Mouse (Mus musculus): ENCODE measurements around the gene Fam81a. TPM values are rescaled to one million over a fixed set of nuclear protein-coding genes. Genes with fewer than 3 reads are reported as not detected.

The Fam81a gene
- polyA plus RNA-seq, 1 experiment from 2014 or later, result 4.9 TPM

GRCm38 (mm10) chr9:70080976-70081375, 61.4 kb downstream of the Fam81a start:
- Histone ChIP-seq H3K27me3 (no peaks in the 10 kb centered on the region), H3K9ac (no peak overlapping the region), H3K9me3 (no peaks in the 10 kb centered on the region), H3K4me2 (no peak overlapping the region), H3K36me3 (replicated peaks) (no peaks in the 10 kb centered on the region), H3K27ac (no peak overlapping the region), H3K4me3 (replicated peaks) (no peak overlapping the region), H3K4me1 (no peaks in the 10 kb centered on the region)
- ATAC-seq (ENCODE audit: low FRiP score), result no peak
- 76% methylated on average over 2 of the region's 2 CpGs for WGBS

- H3K4me3 ChIP-seq (replicated peaks), result no peak overlapping the region
- 90% methylated on average over 9 of the region's 9 CpGs for WGBS
- no peaks in the 10 kb centered on the region for H3K4me1 ChIP-seq
- ATAC-seq (ENCODE audit: low FRiP score), result no peak
- no peak overlapping the region for H3K27ac ChIP-seq
- no peak overlapping the region for H3K9ac ChIP-seq
- H3K9me3 ChIP-seq, result no peaks in the 10 kb centered on the region
- no peaks in the 10 kb centered on the region for H3K36me3 ChIP-seq (replicated peaks)
- no peaks in the 10 kb centered on the region for H3K27me3 ChIP-seq
- no peak overlapping the region for H3K4me2 ChIP-seq
Observed at GRCm38 (mm10) chr9:70080027-70080800, 62.1 kb downstream of the Fam81a start.

GRCm38 (mm10) chr9:70078034-70078433, 64.3 kb downstream of the Fam81a start:
- Histone ChIP-seq H3K4me2 (no peak overlapping the region), H3K36me3 (replicated peaks) (no peaks in the 10 kb centered on the region), H3K4me1 (no peaks in the 10 kb centered on the region), H3K9me3 (no peaks in the 10 kb centered on the region), H3K27me3 (no peaks in the 10 kb centered on the region), H3K27ac (no peak overlapping the region), H3K4me3 (replicated peaks) (no peak overlapping the region), H3K9ac (no peak overlapping the region)
- ATAC-seq (ENCODE audit: low FRiP score), result no peak
- WGBS, result 88% methylated on average over 3 of the region's 3 CpGs

- ATAC-seq (ENCODE audit: low FRiP score), result no peak
- Histone ChIP-seq H3K9ac (no peak overlapping the region), H3K4me3 (replicated peaks) (no peak overlapping the region), H3K36me3 (replicated peaks) (no peaks in the 10 kb centered on the region), H3K27me3 (no peaks in the 10 kb centered on the region), H3K4me1 (no peaks in the 10 kb centered on the region), H3K9me3 (no peaks in the 10 kb centered on the region), H3K27ac (no peak overlapping the region), H3K4me2 (no peak overlapping the region)
- WGBS, result 80% methylated on average over 7 of the region's 7 CpGs
Observed at GRCm38 (mm10) chr9:70077170-70077569, 65.2 kb downstream of the Fam81a start.

- Histone ChIP-seq H3K4me1 (no peaks in the 10 kb centered on the region), H3K27ac (no peak overlapping the region), H3K9me3 (no peaks in the 10 kb centered on the region), H3K27me3 (no peaks in the 10 kb centered on the region), H3K9ac (no peak overlapping the region), H3K4me3 (replicated peaks) (no peak overlapping the region), H3K36me3 (replicated peaks) (no peaks in the 10 kb centered on the region), H3K4me2 (no peak overlapping the region)
- ATAC-seq (ENCODE audit: low FRiP score), result no peak
- 82% methylated on average over 8 of the region's 8 CpGs for WGBS
Observed at GRCm38 (mm10) chr9:70072387-70072786, 70.0 kb downstream of the Fam81a start.

- no peak overlapping the region for H3K9ac ChIP-seq
- no peaks in the 10 kb centered on the region for H3K27me3 ChIP-seq
- H3K4me1 ChIP-seq, result no peaks in the 10 kb centered on the region
- no peak overlapping the region for H3K4me3 ChIP-seq (replicated peaks)
- H3K27ac ChIP-seq, result no peak overlapping the region
- no peaks in the 10 kb centered on the region for H3K36me3 ChIP-seq (replicated peaks)
- ATAC-seq (ENCODE audit: low FRiP score), result no peak
- no peak overlapping the region for H3K4me2 ChIP-seq
- 74% methylated on average over 8 of the region's 8 CpGs for WGBS
- H3K9me3 ChIP-seq, result no peaks in the 10 kb centered on the region
Observed at GRCm38 (mm10) chr9:70069961-70070435, 72.4 kb downstream of the Fam81a start.

GRCm38 (mm10) chr9:70067497-70067896, 74.9 kb downstream of the Fam81a start:
- ATAC-seq (ENCODE audit: low FRiP score), result no peak
- Histone ChIP-seq H3K4me1 (no peaks in the 10 kb centered on the region), H3K9ac (no peak overlapping the region), H3K27ac (no peak overlapping the region), H3K36me3 (replicated peaks) (no peaks in the 10 kb centered on the region), H3K27me3 (no peaks in the 10 kb centered on the region), H3K4me2 (no peak overlapping the region), H3K4me3 (replicated peaks) (no peak overlapping the region), H3K9me3 (no peaks in the 10 kb centered on the region)
- 95% methylated on average over 3 of the region's 3 CpGs for WGBS

GRCm38 (mm10) chr9:70062012-70062411, 80.3 kb downstream of the Fam81a start:
- H3K4me3 ChIP-seq (replicated peaks), result no peak overlapping the region
- WGBS, result 89% methylated on average over 3 of the region's 3 CpGs
- no peaks in the 10 kb centered on the region for H3K9me3 ChIP-seq
- ATAC-seq (ENCODE audit: low FRiP score), result no peak
- H3K4me2 ChIP-seq, result no peak overlapping the region
- no peak overlapping the region for H3K9ac ChIP-seq
- no peaks in the 10 kb centered on the region for H3K4me1 ChIP-seq
- no peak overlapping the region for H3K27ac ChIP-seq
- no peaks in the 10 kb centered on the region for H3K27me3 ChIP-seq
- H3K36me3 ChIP-seq (replicated peaks), result no peaks in the 10 kb centered on the region

- Histone ChIP-seq H3K4me2 (no peak overlapping the region), H3K36me3 (replicated peaks) (no peaks in the 10 kb centered on the region), H3K4me3 (replicated peaks) (no peak overlapping the region), H3K4me1 (peaks cover 11% of the 10 kb centered on the region), H3K27ac (no peak overlapping the region), H3K9me3 (no peaks in the 10 kb centered on the region), H3K27me3 (no peaks in the 10 kb centered on the region), H3K9ac (no peak overlapping the region)
- 43% methylated on average over 3 of the region's 3 CpGs for WGBS
- ATAC-seq (ENCODE audit: low FRiP score), result no peak
Observed at GRCm38 (mm10) chr9:70053411-70053810, 88.9 kb downstream of the Fam81a start.

- Histone ChIP-seq H3K9ac (no peak overlapping the region), H3K9me3 (no peaks in the 10 kb centered on the region), H3K4me1 (peaks cover 11% of the 10 kb centered on the region), H3K27ac (no peak overlapping the region), H3K4me3 (replicated peaks) (no peak overlapping the region), H3K36me3 (replicated peaks) (no peaks in the 10 kb centered on the region), H3K4me2 (no peak overlapping the region), H3K27me3 (no peaks in the 10 kb centered on the region)
- no peak for ATAC-seq (ENCODE audit: low FRiP score)
- 83% methylated on average over 3 of the region's 3 CpGs for WGBS
Observed at GRCm38 (mm10) chr9:70052730-70053129, 89.6 kb downstream of the Fam81a start.

GRCm38 (mm10) chr9:70049839-70050238, 92.5 kb downstream of the Fam81a start:
- no peaks in the 10 kb centered on the region for H3K9me3 ChIP-seq
- H3K27ac ChIP-seq, result no peak overlapping the region
- H3K27me3 ChIP-seq, result no peaks in the 10 kb centered on the region
- H3K4me3 ChIP-seq (replicated peaks), result no peak overlapping the region
- H3K4me2 ChIP-seq, result no peak overlapping the region
- no peaks in the 10 kb centered on the region for H3K36me3 ChIP-seq (replicated peaks)
- 55% methylated on average over 8 of the region's 8 CpGs for WGBS
- H3K9ac ChIP-seq, result no peak overlapping the region
- H3K4me1 ChIP-seq, result peaks cover 11% of the 10 kb centered on the region
- ATAC-seq (ENCODE audit: low FRiP score), result no peak

- Histone ChIP-seq H3K36me3 (replicated peaks) (no peaks in the 10 kb centered on the region), H3K9ac (no peak overlapping the region), H3K9me3 (no peaks in the 10 kb centered on the region), H3K27me3 (no peaks in the 10 kb centered on the region), H3K4me2 (no peak overlapping the region), H3K27ac (no peak overlapping the region), H3K4me1 (peaks cover 11% of the 10 kb centered on the region), H3K4me3 (replicated peaks) (no peak overlapping the region)
- ATAC-seq (ENCODE audit: low FRiP score), result no peak
- 29% methylated on average over 3 of the region's 3 CpGs for WGBS
Observed at GRCm38 (mm10) chr9:70049416-70049783, 93.0 kb downstream of the Fam81a start.

GRCm38 (mm10) chr9:70048751-70049415, 93.5 kb downstream of the Fam81a start:
- Histone ChIP-seq H3K4me1 (peaks cover 11% of the 10 kb centered on the region), H3K9ac (no peak overlapping the region), H3K4me3 (replicated peaks) (no peak overlapping the region), H3K27ac (no peak overlapping the region), H3K4me2 (no peak overlapping the region), H3K36me3 (replicated peaks) (no peaks in the 10 kb centered on the region), H3K27me3 (no peaks in the 10 kb centered on the region), H3K9me3 (no peaks in the 10 kb centered on the region)
- ATAC-seq (ENCODE audit: low FRiP score), result no peak
- WGBS, result 49% methylated on average over 6 of the region's 6 CpGs
